Comparison of ENCODE assay signal across 9 mouse cellular contexts in genomic region chr12:33338170-33338569, GRCm38 (mm10).
DNase-seq lines count a peak whose midpoint lies in the region.
"Had no signal": no experiment of that assay in that cellular context is flagged by ENCODE, and none has a peak within 500 bp of the region (broad histone marks: within the 10 kb centered on the region; RNA-seq: fewer than 3 reads in every experiment).

No protein-coding gene starts in this region.

- peak; percentile 23 for DNase-seq in kidney, postnatal 14 days
- DNase-seq in kidney, adult 9 months = no peak
- DNase-seq in NIH3T3 (ENCODE audit: low read depth) = peak; percentile 73
- peak; percentile 68 for DNase-seq in embryo, embryonic 10.5 days (ENCODE audit: low spot score)
- DNase-seq in mesoderm, embryonic 11.5 days (ENCODE audit: low read depth, low spot score) = peak; percentile 52
- DNase-seq in right cerebral cortex, postnatal 14 days = no peak
- no peak for DNase-seq in T-cell, adult 2 months (ENCODE audit: low spot score)
- DNase-seq: cerebellum, postnatal 36 days; right cerebral cortex, postnatal 25 days had no signal

Comparison
In these comparisons a context has a peak if more than half of its experiments do, and no peak if none do; other contexts are left out.
1. DNase-seq: peak in kidney, postnatal 14 days (single experiment), NIH3T3 (single experiment), embryo, embryonic 10.5 days (single experiment) and mesoderm, embryonic 11.5 days (single experiment); none in kidney, adult 9 months (single experiment), right cerebral cortex, postnatal 14 days (single experiment) and T-cell, adult 2 months (single experiment).